Mouse (Mus musculus): Measurements from ENCODE around the gene Slc5a10.

Gene Slc5a10

GRCm38 (mm10) chr11:61652216-61652615, 68.4 kb downstream of the Slc5a10 start:
- CTCF ChIA-PET, result interaction anchor here (0.7 to 2.2 kb wide), 2 partner anchors 8 to 15 kb away, joined by 4 read pairs; no protein-coding TSS in a partner anchor

- CTCF ChIA-PET, result interaction anchor here (0.7 to 0.9 kb wide), 2 partner anchors 12 to 383 kb away, joined by 4 to 5 read pairs; no protein-coding TSS in a partner anchor
Measured at GRCm38 (mm10) chr11:61650470-61651265, 70.0 kb downstream of the Slc5a10 start.

- CTCF ChIA-PET, result no interaction called here
Measured at GRCm38 (mm10) chr11:61649626-61650025, 71.0 kb downstream of the Slc5a10 start.

GRCm38 (mm10) chr11:61649163-61649580, 71.5 kb downstream of the Slc5a10 start:
- CTCF ChIA-PET, result interaction anchor here (3.0 kb wide), 1 partner anchor 10 kb away, joined by 10 read pairs; no protein-coding TSS in a partner anchor

GRCm38 (mm10) chr11:61648749-61649115, 71.9 kb downstream of the Slc5a10 start:
- CTCF ChIA-PET, result interaction anchor here (3.0 kb wide), 1 partner anchor 10 kb away, joined by 10 read pairs; no protein-coding TSS in a partner anchor

- CTCF ChIA-PET, result interaction anchor here (3.0 kb wide), 1 partner anchor 9 kb away, joined by 10 read pairs; no protein-coding TSS in a partner anchor
Measured at GRCm38 (mm10) chr11:61647956-61648748, 72.5 kb downstream of the Slc5a10 start.

GRCm38 (mm10) chr11:61647110-61647910, 73.3 kb downstream of the Slc5a10 start:
- CTCF ChIA-PET, result interaction anchor here (3.0 kb wide), 1 partner anchor 8 kb away, joined by 10 read pairs; no protein-coding TSS in a partner anchor

GRCm38 (mm10) chr11:61646499-61647039, 74.1 kb downstream of the Slc5a10 start:
- CTCF ChIA-PET, result interaction anchor here (3.0 kb wide), 1 partner anchor 8 kb away, joined by 10 read pairs; no protein-coding TSS in a partner anchor

- CTCF ChIA-PET, result interaction anchor here (0.7 to 1.4 kb wide), 2 partner anchors 14 to 17 kb away, joined by 3 read pairs; no protein-coding TSS in a partner anchor
Measured at GRCm38 (mm10) chr11:61645357-61645857, 75.2 kb downstream of the Slc5a10 start.

GRCm38 (mm10) chr11:61644576-61645326, 75.9 kb downstream of the Slc5a10 start:
- CTCF ChIA-PET, result interaction anchor here (0.7 to 1.4 kb wide), 4 partner anchors 13 to 18 kb away, joined by 3 to 4 read pairs (median 3); no protein-coding TSS in a partner anchor

- CTCF ChIA-PET, result interaction anchor here (0.5 kb wide), 1 partner anchor 24 kb away, joined by 9 read pairs; no protein-coding TSS in a partner anchor
Measured at GRCm38 (mm10) chr11:61643184-61643961, 77.3 kb downstream of the Slc5a10 start.

- CTCF ChIA-PET, result no interaction called here
Measured at GRCm38 (mm10) chr11:61642106-61642505, 78.5 kb downstream of the Slc5a10 start.

GRCm38 (mm10) chr11:61640585-61640984, 80.0 kb downstream of the Slc5a10 start:
- CTCF ChIA-PET, result interaction anchor here (0.6 kb wide), 1 partner anchor 41 kb away, joined by 5 read pairs; no protein-coding TSS in a partner anchor

- CTCF ChIA-PET, result interaction anchor here (1.1 to 2.4 kb wide), 2 partner anchors 8 to 11 kb away, joined by 5 to 10 read pairs; no protein-coding TSS in a partner anchor
Measured at GRCm38 (mm10) chr11:61639601-61640177, 80.9 kb downstream of the Slc5a10 start.

GRCm38 (mm10) chr11:61638764-61639536, 81.7 kb downstream of the Slc5a10 start:
- CTCF ChIA-PET, result interaction anchor here (1.1 to 2.4 kb wide), 2 partner anchors 9 to 12 kb away, joined by 5 to 10 read pairs; no protein-coding TSS in a partner anchor

GRCm38 (mm10) chr11:61637856-61638255, 82.8 kb downstream of the Slc5a10 start:
- CTCF ChIA-PET, result interaction anchor here (2.4 kb wide), 1 partner anchor 10 kb away, joined by 10 read pairs; no protein-coding TSS in a partner anchor

- CTCF ChIA-PET, result no interaction called here
Measured at GRCm38 (mm10) chr11:61637413-61637812, 83.2 kb downstream of the Slc5a10 start.

All from spleen, embryonic (tissue).